Mouse (Mus musculus) CH12.LX (cell line): ENCODE measurements around the gene Cspg4. TPM values are rescaled to one million over a fixed set of nuclear protein-coding genes. Genes with fewer than 3 reads are reported as not detected.
A peak's percentile ranks its signal among the peaks of the same experiment; 100 is the strongest.

Experiments used
- DNase-seq: peaks from one replicate; pipeline ENCODE4 v3.0.0-alpha.2; 2013; ENCODE audit errors: extremely low read depth
- H3K27ac ChIP-seq: 2 replicates; pipeline ENCODE4 v1.5.1; 2012; ENCODE audit warnings: low read depth, mild to moderate bottlenecking, control low read depth, moderate library complexity; ENCODE audit not compliant: insufficient read depth
- H3K27me3 ChIP-seq: replicated peaks from 2 replicates; pipeline ENCODE3; 2012; ENCODE audit warnings: inconsistent platforms
- H3K36me3 ChIP-seq, 2 experiments: replicated peaks in 1 of 2; 2 replicates each; pipeline versions ENCODE3 to v1.6.1; 2012; ENCODE audit warnings: inconsistent platforms in 1 of 2, low read length in 1 of 2, mild to moderate bottlenecking in 1 of 2, mixed read lengths in 1 of 2, moderate library complexity in 1 of 2; ENCODE audit not compliant: control insufficient read depth in 1 of 2, insufficient read depth in 1 of 2
- H3K4me1 ChIP-seq, 2 experiments: 2 replicates each; pipeline ENCODE4 v1.6.1; 2012; ENCODE audit warnings: inconsistent platforms in 1 of 2, moderate library complexity in 1 of 2; ENCODE audit not compliant: insufficient read depth in 2 of 2, control insufficient read depth in 1 of 2
- H3K4me2 ChIP-seq: 2 replicates; pipeline ENCODE4 v1.6.1; 2012; ENCODE audit warnings: low read depth, mild to moderate bottlenecking, control low read depth; ENCODE audit not compliant: poor library complexity, insufficient read depth, severe bottlenecking
- H3K4me3 ChIP-seq, 3 experiments: fragments of 150-350 bp in 1 of 3; sonication (generic) in 1 of 3; replicated peaks in 1 of 3; 2 replicates each; pipeline versions ENCODE3 to v1.5.1; 2011 to 2012; ENCODE audit warnings: low read depth in 2 of 3, low read length in 2 of 3, mild to moderate bottlenecking in 2 of 3, moderate library complexity in 2 of 3, control low read depth in 1 of 3, improper control_type of control experiment in 1 of 3, inconsistent platforms in 1 of 3, mixed read lengths in 1 of 3; ENCODE audit not compliant: poor library complexity in 1 of 3
- H3K79me2 ChIP-seq: replicated peaks from 2 replicates; pipeline ENCODE4 v1.6.1; 2012; ENCODE audit warnings: mild to moderate bottlenecking, moderate library complexity; ENCODE audit not compliant: control insufficient read depth, poor library complexity, insufficient read depth, severe bottlenecking; ENCODE audit errors: extremely low read depth
- H3K9ac ChIP-seq: 2 replicates; pipeline ENCODE4 v1.6.1; 2012; ENCODE audit warnings: low read depth, mild to moderate bottlenecking, control low read depth, moderate library complexity; ENCODE audit not compliant: insufficient read depth
- H3K9me3 ChIP-seq: replicated peaks from 2 replicates; pipeline ENCODE3; 2012; ENCODE audit warnings: low read length, inconsistent platforms, mixed read lengths
- BHLHE40 ChIP-seq: IDR thresholded peaks from 2 replicates; pipeline ENCODE4 v1.6.1; 2011; ENCODE audit warnings: mild to moderate bottlenecking, low read depth, low read length, improper control_type of control experiment
- CHD1 ChIP-seq: IDR thresholded peaks from 2 replicates; pipeline ENCODE4 v1.6.1; 2012; ENCODE audit warnings: low read depth, low read length, improper control_type of control experiment, inconsistent platforms
- CTCF ChIP-seq, 2 experiments: IDR thresholded peaks in 1 of 2; conservative IDR thresholded peaks in 1 of 2; 2 replicates each; pipeline ENCODE4 v1.5.1; 2011 to 2012; ENCODE audit warnings: low read depth in 2 of 2, low read length in 2 of 2, improper control_type of control experiment in 1 of 2, inconsistent platforms in 1 of 2, mild to moderate bottlenecking in 1 of 2, moderate library complexity in 1 of 2
- ELF1 ChIP-seq: IDR thresholded peaks from 2 replicates; pipeline ENCODE4 v1.6.1; 2014; ENCODE audit warnings: low read depth, mild to moderate bottlenecking, inconsistent platforms, low read length, improper control_type of control experiment
- ETS1 ChIP-seq: conservative IDR thresholded peaks from 2 replicates; pipeline ENCODE4 v1.6.1; 2012; ENCODE audit warnings: low read depth, mild to moderate bottlenecking, inconsistent platforms, low read length, improper control_type of control experiment, moderate library complexity
- GABPA ChIP-seq: IDR thresholded peaks from 2 replicates; pipeline ENCODE4 v1.6.1; 2012; ENCODE audit warnings: low read depth, low read length, improper control_type of control experiment, inconsistent platforms; ENCODE audit not compliant: insufficient replicate concordance
- JUN ChIP-seq: IDR thresholded peaks from 2 replicates; pipeline ENCODE4 v1.6.1; 2011; ENCODE audit warnings: low read depth, mild to moderate bottlenecking, low read length, improper control_type of control experiment, moderate library complexity; ENCODE audit not compliant: insufficient read depth
- MAZ ChIP-seq: IDR thresholded peaks from 2 replicates; pipeline ENCODE4 v1.6.1; 2012; ENCODE audit warnings: low read depth, mild to moderate bottlenecking, inconsistent platforms, low read length, improper control_type of control experiment, moderate library complexity
- MXI1 ChIP-seq: IDR thresholded peaks from 2 replicates; pipeline ENCODE4 v1.6.1; 2011; ENCODE audit warnings: mild to moderate bottlenecking, low read depth, low read length, improper control_type of control experiment
- RAD21 ChIP-seq: IDR thresholded peaks from 2 replicates; pipeline ENCODE4 v1.6.1; 2011; ENCODE audit warnings: low read depth, mild to moderate bottlenecking, low read length, improper control_type of control experiment, moderate library complexity
- RCOR1 ChIP-seq: conservative IDR thresholded peaks from 2 replicates; pipeline ENCODE4 v1.6.1; 2012; ENCODE audit warnings: low read depth, mild to moderate bottlenecking, inconsistent platforms, low read length, improper control_type of control experiment
- SMC3 ChIP-seq: IDR thresholded peaks from 2 replicates; pipeline ENCODE4 v1.6.1; 2011; ENCODE audit warnings: low read depth, low read length, improper control_type of control experiment
- TBP ChIP-seq: conservative IDR thresholded peaks from 2 replicates; pipeline ENCODE4 v1.6.1; 2011; ENCODE audit warnings: low read depth, low read length, improper control_type of control experiment
- UBTF ChIP-seq: IDR thresholded peaks from 2 replicates; pipeline ENCODE4 v1.6.1; 2012; ENCODE audit warnings: low read depth, mild to moderate bottlenecking, inconsistent platforms, low read length, improper control_type of control experiment, moderate library complexity
- USF2 ChIP-seq: conservative IDR thresholded peaks from 2 replicates; pipeline ENCODE4 v1.6.1; 2011; ENCODE audit warnings: low read depth, low read length, improper control_type of control experiment
- ZNF384 ChIP-seq: IDR thresholded peaks from 2 replicates; pipeline ENCODE4 v1.6.1; 2012; ENCODE audit warnings: low read depth, low read length, improper control_type of control experiment, inconsistent platforms
- dilution Hi-C: fragments of 300-500 bp; cut with MboI; formaldehyde crosslinking; loops from 2 replicates; pipeline ENCODE4 v1.14.3; 2020; ENCODE audit warnings: low sequenced_read_pairs; ENCODE audit not compliant: extremely low pct_unique_long_range_greater_than_20kb, extremely low pct_ligation_motif_present
- in situ Hi-C: fragments of 300-500 bp; cut with MboI; formaldehyde crosslinking; loops from 3 replicates; pipeline ENCODE4 v1.14.3; 2019; ENCODE audit warnings: low sequenced_read_pairs, low pct_ligation_motif_present, low pct_unique_long_range_greater_than_20kb, mixed read lengths
- polyA plus RNA-seq: library from polyadenylated mRNA; unstranded; fragments of >175 nt; gene quantifications from 2 replicates; pipeline ENCODE4 v1.2.1, GENCODE M21; 2012; ENCODE audit warnings: low read depth; ENCODE audit not compliant: insufficient read length
- total RNA-seq, 2 experiments: library from RNA; depleted of rRNA; stranded (reverse); fragments of 300-350 nt in 1 of 2; fragments of >200 nt in 1 of 2; gene quantifications; 2 replicates each; pipeline ENCODE4 v1.2.3; 2012 to 2014

Cspg4 gene
- 0.04 and 0.08 TPM in 2 replicates for total RNA-seq (2012; rRNA removed)
- total RNA-seq (2014; rRNA removed) = 0.08 TPM in 1 of 2 replicates, not detected in the other
- 0.06 TPM in 1 of 2 replicates, not detected in the other for polyA plus RNA-seq

DNA sequence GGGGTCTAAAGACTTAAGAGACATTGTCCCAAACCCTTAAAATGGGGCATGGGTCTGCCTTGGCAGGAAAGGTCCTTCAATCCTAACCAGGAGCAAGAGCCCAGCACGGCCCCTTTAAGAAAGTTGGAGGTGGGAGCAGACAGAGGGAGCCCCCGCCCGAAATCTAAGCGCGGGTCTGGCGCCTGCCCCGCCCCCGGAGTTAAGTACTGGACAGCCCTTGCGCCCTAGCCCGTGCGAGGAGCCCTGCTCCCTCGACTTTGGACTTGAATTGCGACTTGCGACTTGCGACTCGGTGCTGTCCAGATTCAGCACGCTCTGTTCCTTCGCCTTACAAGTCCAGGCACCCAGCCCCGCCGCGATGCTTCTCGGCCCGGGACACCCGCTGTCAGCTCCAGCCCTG, at the start of gene Cspg4:
Cspg4 (plus strand) TSS at position 202 of the 400 bp plus-strand sequence.
- no peak within 1 kb of the TSS for H3K4me2 ChIP-seq
- no peak for TF ChIP-seq MAZ
- TF ChIP-seq RAD21 = no peak
- no peak for TF ChIP-seq CHD1
- no peak for TF ChIP-seq USF2
- no peak for TF ChIP-seq GABPA
- TF ChIP-seq ELF1 = no peak
- TF ChIP-seq ZNF384 = no peak
- TF ChIP-seq TBP = no peak
- TF ChIP-seq ETS1 = no peak
- no peak for TF ChIP-seq UBTF
- TF ChIP-seq BHLHE40 = no peak
- TF ChIP-seq MXI1 = no peak
- TF ChIP-seq JUN = no peak
- in situ Hi-C loops = no loop called here
- H3K36me3 ChIP-seq = no peaks in the 10 kb centered on the region
- no peaks in the 10 kb centered on the region for H3K9me3 ChIP-seq
- DNase-seq = no peak
- peaks cover 90% of the 10 kb centered on the region for H3K27me3 ChIP-seq
- no peak within 1 kb of the TSS for H3K4me3 ChIP-seq
- no peaks in the 10 kb centered on the region for H3K79me2 ChIP-seq
- H3K9ac ChIP-seq = no peak within 1 kb of the TSS
- no peak within 1 kb of the TSS for H3K27ac ChIP-seq
- H3K4me1 ChIP-seq = no peaks in the 10 kb centered on the region
- dilution Hi-C loops = no loop called here

- no peak overlapping the region for H3K4me3 ChIP-seq
- no peaks in the 10 kb centered on the region for H3K79me2 ChIP-seq
- H3K27me3 ChIP-seq = peaks cover 61% of the 10 kb centered on the region
- H3K4me2 ChIP-seq = no peak overlapping the region
- no peaks in the 10 kb centered on the region for H3K36me3 ChIP-seq
- H3K27ac ChIP-seq = no peak overlapping the region
- dilution Hi-C loops (no loop called here), in situ Hi-C loops (no loop called here)
- no peak overlapping the region for H3K9ac ChIP-seq
- H3K9me3 ChIP-seq = no peaks in the 10 kb centered on the region
- DNase-seq = peak; percentile 5
- TF ChIP-seq RAD21 (peak; percentile 2; the same call in 1 of the 2 replicates), CTCF (conservative IDR thresholded peaks at IDR 0.05 in 1 of 2, IDR thresholded peaks at IDR 0.05 in 1 of 2; ENCODE audit: low read depth in 2 of 2, low read length in 2 of 2) (peak in 1 of 2 experiments; percentile 46; a peak in 2 of 4 replicates), RCOR1 (no peak), SMC3 (peak; percentile 41), UBTF (no peak)
- peaks cover 0 to 12% of the 10 kb centered on the region in 2 experiments; a peak in 2 of 4 replicates for H3K4me1 ChIP-seq
These were observed 39.9 kb upstream of the Cspg4 start for GRCm38 (mm10) chr9:56824900-56825299.
